Mouse (Mus musculus) 416B (cell line): ENCODE data around the gene Syde2.
"Not testable (repeated sequence)": the region's sequence is repeated elsewhere in the genome, so short reads cannot be mapped to it uniquely, and the experiment has no call there.

Source experiments
- DNase-seq: peaks from one replicate; pipeline ENCODE4 v3.0.0; 2011; ENCODE audit warnings: low read depth

The Syde2 gene

DNA sequence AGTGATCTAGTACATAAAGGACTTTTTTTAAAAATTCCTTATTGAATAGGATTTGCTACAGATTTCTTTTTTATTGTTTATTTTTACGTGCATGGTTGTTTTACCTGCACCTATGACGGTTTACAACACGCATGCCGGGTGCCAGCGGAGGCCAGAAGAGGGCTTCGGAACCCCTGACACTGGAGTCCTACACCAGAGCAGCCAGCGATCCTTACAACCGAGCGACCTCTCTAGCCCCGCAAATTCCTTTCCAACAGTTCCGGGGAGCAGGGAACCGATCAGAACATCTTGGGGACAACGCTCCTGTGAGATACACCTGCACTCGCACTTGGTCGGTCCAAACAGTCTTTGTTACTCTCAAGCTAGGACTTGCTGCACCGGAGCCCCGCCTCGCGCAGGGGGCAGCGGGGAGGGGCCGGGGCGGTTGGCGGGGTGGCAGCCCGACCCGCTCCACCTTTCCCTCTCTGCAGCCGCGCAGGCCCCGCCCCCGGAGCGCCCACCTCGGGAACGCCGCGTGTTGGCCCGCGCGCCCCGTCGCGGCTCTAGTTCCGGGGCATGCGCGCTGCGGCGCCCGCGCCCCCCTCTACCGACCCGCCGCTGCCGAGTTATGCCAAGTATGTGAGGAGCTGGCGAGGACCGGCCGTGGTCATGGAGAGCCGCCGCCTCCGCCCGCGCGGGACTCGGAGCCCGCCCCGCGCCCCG is at the start of gene Syde2:
Syde2 (plus strand) TSS at position 603 of the 702 bp plus-strand sequence.
- peak; percentile 64 for DNase-seq

DNA sequence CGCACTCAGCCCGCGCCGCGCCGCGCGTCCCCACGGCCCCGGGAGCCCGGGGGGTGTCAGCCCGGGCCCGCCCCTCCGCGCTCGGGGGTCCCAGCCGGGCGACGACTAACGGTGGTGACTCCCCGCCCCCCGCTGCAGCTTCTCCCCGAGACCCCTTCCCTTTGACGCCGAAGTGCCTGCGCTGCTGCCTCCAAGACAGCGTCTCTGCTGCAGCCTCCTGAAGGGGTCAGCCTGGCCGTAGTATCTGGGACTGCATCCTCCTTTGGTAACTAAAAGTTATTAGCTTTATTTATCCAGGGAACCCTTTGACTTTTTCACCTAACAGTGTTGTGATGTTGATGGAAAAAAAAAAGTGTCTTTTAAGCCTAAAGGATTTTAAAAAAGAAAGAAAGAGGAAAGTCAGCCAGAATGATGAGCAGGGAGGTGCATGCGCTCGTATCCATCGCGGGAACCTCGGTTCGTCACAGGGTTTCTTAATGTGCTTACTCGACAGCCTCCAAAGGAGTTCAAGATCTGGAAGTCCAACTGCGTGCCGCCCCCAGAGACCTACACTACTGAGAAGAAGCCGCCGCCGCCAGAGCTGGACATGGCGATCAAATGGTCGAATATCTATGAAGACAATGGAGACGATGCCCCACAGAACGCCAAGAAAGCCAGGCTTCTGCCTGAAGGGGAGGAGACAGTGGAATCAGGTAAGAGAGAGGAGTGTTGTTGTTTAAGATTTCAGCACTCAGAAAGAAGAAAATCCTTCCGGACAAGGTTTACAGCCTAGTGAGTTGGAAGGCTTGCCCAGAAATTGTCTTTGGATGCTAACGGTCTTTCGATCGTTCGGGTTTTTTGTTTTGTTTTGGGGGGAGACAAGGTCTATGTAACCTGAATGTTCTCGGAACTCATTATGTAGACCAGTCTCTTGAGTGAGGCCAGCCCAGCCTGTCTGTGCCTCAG is 49.0 kb upstream of the Syde2 start:
- DNase-seq = no peak

DNA sequence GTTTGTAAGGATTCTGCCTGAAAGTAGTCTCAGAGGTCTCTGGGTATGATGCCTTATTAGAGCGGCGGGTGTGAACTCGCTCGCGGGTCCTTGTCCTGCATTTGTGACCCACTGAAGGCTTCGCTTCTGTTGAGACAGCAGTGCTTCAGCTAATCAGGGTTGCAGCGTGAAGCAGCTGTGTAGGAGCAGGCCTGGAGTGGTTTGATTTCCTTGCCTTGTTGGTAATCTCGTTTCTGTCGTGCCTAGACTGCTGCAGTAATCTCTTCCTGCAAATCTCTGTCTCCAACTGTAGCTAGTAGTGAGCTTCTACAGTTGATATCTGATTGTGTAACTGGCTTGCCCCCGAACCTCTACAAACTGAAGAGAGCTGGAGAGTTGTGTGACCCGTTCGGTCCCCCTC is 48.3 kb upstream of the Syde2 start:
- DNase-seq = peak; percentile 69

GRCm38 (mm10) chr3:145939971-145940370 is 47.7 kb upstream of the Syde2 start:
- no peak for DNase-seq

DNA sequence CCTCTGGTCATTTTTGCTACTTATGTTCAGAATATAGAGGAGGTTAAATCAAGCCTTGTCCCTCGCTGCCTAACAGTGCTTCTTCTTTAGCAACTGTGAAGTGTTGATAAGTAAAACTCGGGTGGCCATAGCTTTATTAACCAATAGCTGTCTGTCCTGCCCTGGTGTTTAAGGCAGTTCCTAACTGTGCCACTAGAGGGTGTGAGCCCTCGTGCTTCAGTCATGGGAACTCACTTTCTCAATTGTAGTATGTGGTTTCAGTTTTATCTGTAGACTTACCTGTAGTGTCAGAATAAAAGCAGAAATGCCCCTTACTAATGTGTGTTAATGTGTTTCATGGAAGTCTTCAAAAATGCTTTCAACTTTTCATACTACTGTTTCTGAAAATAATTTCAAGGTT is 45.7 kb upstream of the Syde2 start:
- peak; percentile 78 for DNase-seq

DNA sequence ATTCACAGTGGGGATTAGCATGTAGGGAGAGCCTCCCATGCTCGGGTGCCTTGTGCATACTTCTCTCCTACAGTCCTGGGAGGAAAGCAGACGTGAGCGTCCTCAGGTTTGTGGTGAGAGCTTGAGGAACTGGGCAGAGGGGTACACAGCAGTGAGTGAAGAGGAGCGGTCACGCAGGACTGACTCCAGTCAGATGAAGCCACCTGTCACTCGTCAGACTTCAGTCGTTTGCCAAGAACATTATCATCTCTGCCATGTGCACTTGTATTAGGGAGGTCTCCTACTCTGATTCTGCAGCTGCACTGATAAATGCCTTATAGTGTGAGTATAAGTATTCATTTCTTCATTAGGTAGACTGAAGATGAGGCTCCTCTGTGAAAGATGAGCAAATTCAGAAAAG is 43.3 kb upstream of the Syde2 start:
- DNase-seq = no peak

DNA sequence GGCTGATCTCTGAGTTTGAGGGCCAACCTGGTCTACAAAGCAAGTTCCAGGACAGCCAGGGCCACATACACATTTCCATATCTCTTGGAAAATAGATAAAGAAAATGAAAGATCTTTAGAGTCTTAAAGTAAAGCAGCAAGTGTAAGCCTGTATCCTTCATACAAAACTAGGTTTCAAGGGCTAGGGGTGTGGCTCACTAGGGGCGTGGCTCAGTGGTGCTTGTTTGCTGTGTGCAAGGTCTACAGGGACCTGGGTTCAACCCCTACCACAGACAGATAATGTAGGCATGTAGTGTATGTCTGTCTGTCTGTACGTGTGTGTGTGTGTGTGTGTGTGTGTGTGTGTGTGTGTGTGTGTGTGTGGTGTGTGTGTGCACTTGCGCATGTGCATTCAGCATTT is 41.8 kb upstream of the Syde2 start:
- DNase-seq = no peak

DNA sequence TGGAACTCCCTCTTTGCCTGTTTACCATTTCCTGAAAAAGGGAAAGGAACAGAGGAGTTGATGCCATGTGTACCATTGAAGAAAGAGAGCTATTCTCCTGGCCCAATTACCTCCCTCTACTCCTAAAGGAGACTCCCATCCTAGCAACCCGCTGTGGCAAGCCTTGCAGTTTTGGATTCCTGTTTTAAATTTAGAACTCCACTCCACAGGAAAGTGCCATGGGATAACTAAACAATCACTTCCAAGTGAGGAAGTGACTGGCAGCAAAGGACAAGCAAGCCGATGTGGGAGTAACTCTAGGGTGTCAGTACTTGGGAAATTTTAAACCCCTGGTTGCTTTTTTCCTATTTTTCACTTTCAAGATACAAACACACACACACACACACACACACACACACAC is 41.0 kb upstream of the Syde2 start:
- DNase-seq = no peak

- no peak for DNase-seq
Observed at GRCm38 (mm10) chr3:145947539-145948204, 40.0 kb upstream of the Syde2 start.

GRCm38 (mm10) chr3:145950034-145950814 is 37.4 kb upstream of the Syde2 start:
- peak; percentile 80 for DNase-seq

- no peak for DNase-seq
Observed at GRCm38 (mm10) chr3:145950815-145951130, 36.9 kb upstream of the Syde2 start.

GRCm38 (mm10) chr3:145951287-145952165 is 36.1 kb upstream of the Syde2 start:
- DNase-seq = peak; percentile 69

DNA sequence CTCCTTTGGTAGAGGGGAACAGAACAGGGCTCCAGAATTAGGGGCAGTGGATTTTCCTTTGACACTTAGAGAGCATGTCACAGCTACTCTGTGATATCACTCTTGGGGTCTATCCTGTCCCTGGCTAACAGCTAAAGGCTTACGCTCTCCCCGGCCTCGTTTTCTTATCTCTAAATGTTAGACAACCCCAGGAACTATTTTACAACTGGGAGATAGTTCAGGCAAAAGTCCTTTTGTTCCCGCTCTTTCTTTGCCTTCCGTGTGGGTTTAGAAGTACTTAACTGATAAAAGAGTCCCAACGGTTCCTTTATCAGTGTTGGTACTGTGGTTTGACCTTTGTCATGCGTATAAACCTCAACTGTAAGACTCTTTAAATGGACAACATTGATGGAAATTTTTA is 34.7 kb upstream of the Syde2 start:
- DNase-seq = peak; percentile 86

GRCm38 (mm10) chr3:145953411-145953810 is 34.3 kb upstream of the Syde2 start:
- DNase-seq = peak; percentile 63

DNA sequence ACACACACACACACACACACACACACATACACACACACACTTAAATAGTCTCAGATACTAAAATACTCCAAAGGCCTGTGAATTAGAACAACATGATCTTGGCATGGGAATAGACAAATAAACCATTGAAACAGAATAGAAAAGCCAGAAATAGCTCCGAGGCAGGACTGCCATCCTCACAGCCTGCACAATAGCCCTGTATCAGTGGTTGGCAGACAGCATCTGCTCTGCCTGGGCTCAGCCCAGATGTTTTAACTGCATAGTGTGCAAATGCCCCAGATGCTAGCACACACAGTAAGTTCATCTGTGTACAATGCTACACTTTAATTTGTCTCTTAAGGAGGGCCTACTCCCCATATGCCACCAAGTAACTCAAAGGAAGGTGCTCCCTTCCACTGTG is 27.8 kb upstream of the Syde2 start:
- DNase-seq = no peak

DNA sequence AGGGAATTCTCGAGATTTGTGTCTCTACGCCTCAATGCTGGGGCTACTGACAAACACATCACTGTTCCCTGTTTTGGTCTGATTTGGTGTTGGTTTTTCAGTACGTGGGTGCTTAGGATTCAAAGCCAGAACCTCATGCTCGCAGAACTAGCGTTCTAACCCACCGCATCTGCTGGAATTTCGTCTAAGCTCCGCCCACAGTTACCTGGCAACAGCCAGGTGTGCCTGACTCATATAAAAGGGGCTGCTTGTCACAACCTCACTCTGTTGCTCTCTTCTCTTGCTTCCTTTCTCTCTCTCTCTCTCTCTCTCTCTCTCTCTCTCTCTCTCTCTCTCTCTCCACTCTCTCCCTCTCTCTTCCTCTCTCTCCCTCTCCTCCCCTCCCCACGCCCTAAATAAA is 25.3 kb upstream of the Syde2 start:
- DNase-seq = no peak

- DNase-seq = no peak
Observed at GRCm38 (mm10) chr3:145963101-145964017, 24.3 kb upstream of the Syde2 start.

DNA sequence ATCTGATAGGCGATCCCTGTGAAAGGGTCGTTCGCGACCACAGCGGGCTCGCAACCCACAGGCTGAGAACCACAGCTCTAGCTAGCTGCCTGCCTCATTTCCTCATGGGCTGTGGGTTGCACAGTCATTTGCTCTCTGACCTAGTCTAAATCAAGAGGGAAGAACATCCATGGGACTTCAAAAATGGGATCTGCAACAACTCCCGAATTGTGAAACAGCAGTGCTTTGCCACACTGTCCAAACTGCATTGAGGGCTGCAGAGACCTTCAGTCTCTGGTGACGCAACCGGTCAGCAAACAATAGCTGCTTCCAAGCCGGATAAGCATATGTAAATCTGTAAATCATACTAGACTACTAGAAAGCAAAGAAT is 23.7 kb upstream of the Syde2 start:
- DNase-seq = peak; percentile 69

GRCm38 (mm10) chr3:145964473-145964872 is 23.2 kb upstream of the Syde2 start:
- DNase-seq = peak; percentile 41

DNA sequence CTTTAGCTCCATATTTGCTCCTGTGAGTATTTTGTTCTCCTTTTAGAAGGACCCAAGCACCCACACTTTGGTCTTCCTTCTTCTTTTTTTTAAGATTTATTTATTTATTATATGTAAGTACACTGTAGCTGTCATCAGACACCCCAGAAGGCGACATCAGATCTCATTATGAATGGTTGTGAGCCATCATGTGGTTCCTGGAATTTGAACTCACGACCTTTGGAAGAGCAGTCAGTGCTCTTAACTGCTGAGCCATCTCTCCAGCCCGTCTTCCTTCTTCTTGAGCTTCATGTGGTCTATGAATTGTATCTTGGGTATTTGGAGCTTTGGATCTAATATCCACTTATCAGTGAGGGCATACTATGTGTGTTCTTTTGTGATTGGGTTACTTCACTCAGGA is 22.1 kb upstream of the Syde2 start:
- DNase-seq = not testable (repeated sequence)
